Mouse (Mus musculus): Measurements from ENCODE around the gene Nfe2l2. TPM values are rescaled to one million over a fixed set of nuclear protein-coding genes. Genes with fewer than 3 reads are reported as not detected.

The Nfe2l2 gene
- polyA plus RNA-seq, 1 experiment from 2014 or later = 58.3 TPM

Small RNAs within 50 kb of the gene (microRNA-seq; reads per million reads assigned to microRNA genes)
- gene Gm24574 = not detected

Other genes with a start within 250 kb of the Nfe2l2 start
- 139 and 182 TPM in 2 replicates for gene Hnrnpa3, start 45.4 kb downstream of the Nfe2l2 start, polyA plus RNA-seq (2015; fragmentation: Nextera tagmentation; extraction: Ambion mirVana)
- gene Agps, start 127.5 kb upstream of the Nfe2l2 start, polyA plus RNA-seq (2015; fragmentation: Nextera tagmentation; extraction: Ambion mirVana) = 24.1 and 24.7 TPM in 2 replicates
- gene Ttc30b, start 233.9 kb upstream of the Nfe2l2 start, polyA plus RNA-seq (2015; fragmentation: Nextera tagmentation; extraction: Ambion mirVana) = 12.3 and 13.5 TPM in 2 replicates

All from heart, embryonic 16.5 days (tissue).